Mouse (Mus musculus) cortical plate, adult 2 months (tissue): ENCODE results near the gene Gm12166. TPM values are rescaled to one million over a fixed set of nuclear protein-coding genes. Genes with fewer than 3 reads are reported as not detected.
"Not testable (repeated sequence)": the region's sequence is repeated elsewhere in the genome, so short reads cannot be mapped to it uniquely, and the experiment has no call there.

Experiments
- H3K27ac ChIP-seq: fragments of 200-500 bp; 2 replicates; pipeline ENCODE4 v1.5.1; 2012; ENCODE audit warnings: low read length, control low read depth, inconsistent platforms; ENCODE audit not compliant: insufficient read depth
- H3K4me1 ChIP-seq: fragments of 200-500 bp; 2 replicates; pipeline ENCODE4 v1.6.1; 2011; ENCODE audit warnings: low read length; ENCODE audit not compliant: control insufficient read depth, insufficient read depth
- H3K4me3 ChIP-seq: fragments of 200-500 bp; 2 replicates; pipeline ENCODE4 v1.5.1; 2011; ENCODE audit warnings: mild to moderate bottlenecking, low read length, control low read depth; ENCODE audit not compliant: insufficient read depth
- CTCF ChIP-seq: fragments of 200-500 bp; IDR thresholded peaks from 2 replicates; pipeline ENCODE4 v1.5.1; 2011; ENCODE audit warnings: mild to moderate bottlenecking, control low read depth, low read length; ENCODE audit not compliant: insufficient read depth; ENCODE audit errors: extremely low read depth
- POLR2A ChIP-seq: fragments of 200-500 bp; IDR thresholded peaks from 2 replicates; pipeline ENCODE4 v1.6.1; 2011; ENCODE audit warnings: mild to moderate bottlenecking, low read length, control low read depth; ENCODE audit not compliant: insufficient read depth; ENCODE audit errors: extremely low read depth
- polyA plus RNA-seq: library from polyadenylated mRNA; depleted of rRNA; stranded (reverse); fragments of >200 nt; gene quantifications from 2 replicates; pipeline ENCODE4 v1.2.3, GENCODE M21; 2012; rRNA removed

The Gm12166 gene
- polyA plus RNA-seq, result 6.8 and 11.1 TPM in 2 replicates

DNA sequence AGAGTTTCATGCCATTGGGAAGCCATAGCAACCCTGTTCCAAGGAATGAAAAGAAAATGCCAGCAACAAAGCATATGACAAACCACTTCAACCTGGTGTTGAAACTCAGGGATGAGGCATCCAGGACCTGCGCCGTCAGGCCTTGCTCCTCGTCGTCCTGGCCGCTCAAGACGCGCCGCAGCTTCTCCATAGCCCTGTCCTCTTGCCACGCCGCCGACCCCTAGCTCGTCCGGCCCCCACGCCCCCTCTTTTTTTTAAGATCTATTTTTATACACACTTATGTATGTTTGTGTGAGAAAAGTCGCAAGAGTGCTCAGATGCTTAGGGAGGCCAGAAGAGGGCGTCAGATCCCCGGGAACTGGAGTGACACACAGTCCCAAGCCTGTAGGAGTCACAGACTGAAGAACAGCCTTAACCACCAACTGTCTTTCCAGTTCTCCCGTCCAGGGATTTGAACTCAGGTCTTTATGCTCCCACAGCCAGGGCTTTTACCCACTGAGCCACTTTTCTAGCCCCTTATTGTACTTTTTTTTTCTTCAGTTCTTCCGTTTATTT lies at the start of gene Gm12166:
Gene Gm12166, minus strand, starts transcription at position 217 of the 555 bp plus-strand sequence.
- H3K27ac ChIP-seq, H3K4me1 ChIP-seq, H3K4me3 ChIP-seq: not testable (repeated sequence)
- peak; percentile 61 for TF ChIP-seq CTCF

- H3K27ac ChIP-seq, result no peak overlapping the region
- H3K4me1 ChIP-seq, result peaks cover 2% of the 10 kb centered on the region; the same call in 1 of the 2 replicates
- H3K4me3 ChIP-seq, result no peak overlapping the region
- TF ChIP-seq POLR2A, result no peak
- TF ChIP-seq CTCF, result no peak
Measured at GRCm38 (mm10) chr11:46097062-46097461, 44.9 kb upstream of the Gm12166 start.

GRCm38 (mm10) chr11:46096265-46096649 lies 44.1 kb upstream of the Gm12166 start:
- no peak overlapping the region for H3K27ac ChIP-seq
- peaks cover 3% of the 10 kb centered on the region; the same call in 1 of the 2 replicates for H3K4me1 ChIP-seq
- TF ChIP-seq POLR2A, result no peak
- TF ChIP-seq CTCF, result no peak
- H3K4me3 ChIP-seq, result no peak overlapping the region

- Histone ChIP-seq H3K4me3 (no peak overlapping the region), H3K27ac (no peak overlapping the region), H3K4me1 (peaks cover 3% of the 10 kb centered on the region; the same call in 1 of the 2 replicates)
- no peak for TF ChIP-seq POLR2A
- no peak for TF ChIP-seq CTCF
Measured at GRCm38 (mm10) chr11:46095477-46096264, 43.5 kb upstream of the Gm12166 start.

- Histone ChIP-seq H3K4me1 (peaks cover 3% of the 10 kb centered on the region; the same call in 1 of the 2 replicates), H3K4me3 (no peak overlapping the region), H3K27ac (no peak overlapping the region)
- TF ChIP-seq CTCF (no peak), POLR2A (no peak)
Measured at GRCm38 (mm10) chr11:46092121-46092520, 40.0 kb upstream of the Gm12166 start.

- TF ChIP-seq CTCF, result no peak
- no peak for TF ChIP-seq POLR2A
- H3K4me3 ChIP-seq, result no peak overlapping the region
- peaks cover 3% of the 10 kb centered on the region; the same call in 1 of the 2 replicates for H3K4me1 ChIP-seq
- no peak overlapping the region for H3K27ac ChIP-seq
Measured at GRCm38 (mm10) chr11:46090951-46091667, 39.0 kb upstream of the Gm12166 start.

DNA sequence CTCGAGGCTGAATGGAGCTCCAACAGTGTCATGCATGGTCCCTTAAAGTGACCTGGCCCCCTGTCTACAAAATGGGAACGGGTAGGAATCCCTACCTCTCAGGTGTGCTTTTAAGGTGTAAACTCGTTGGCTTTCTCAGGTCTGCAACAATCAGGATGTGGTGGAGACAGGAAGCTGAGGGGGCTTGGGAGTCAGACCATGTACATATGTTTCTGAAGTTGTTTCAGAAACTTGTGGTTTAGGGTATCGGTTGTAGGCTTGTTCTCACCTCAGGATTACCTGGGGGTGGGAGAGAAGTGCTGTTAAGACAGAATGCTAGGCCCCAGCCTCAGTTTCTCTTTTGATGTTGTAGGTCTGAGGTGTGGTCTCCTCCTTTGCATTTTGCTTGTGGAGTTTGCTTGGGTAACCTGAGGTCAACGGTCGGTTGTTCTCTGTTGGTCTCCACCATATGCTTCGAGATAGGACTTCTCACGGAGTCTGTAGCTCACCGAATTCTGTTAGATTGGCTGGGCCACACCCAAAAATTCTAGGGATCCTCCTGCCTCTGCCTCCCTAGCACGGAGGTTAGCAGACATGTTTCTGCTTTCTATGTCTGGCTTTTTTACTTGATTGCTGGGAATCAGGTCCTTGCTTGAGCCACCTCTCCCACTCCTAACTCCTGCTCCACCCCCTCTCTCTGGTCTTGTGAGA lies 38.1 kb upstream of the Gm12166 start:
- no peak overlapping the region for H3K27ac ChIP-seq
- TF ChIP-seq POLR2A (no peak), CTCF (no peak)
- H3K4me1 ChIP-seq, result peaks cover 3% of the 10 kb centered on the region; the same call in 1 of the 2 replicates
- H3K4me3 ChIP-seq, result no peak overlapping the region

DNA sequence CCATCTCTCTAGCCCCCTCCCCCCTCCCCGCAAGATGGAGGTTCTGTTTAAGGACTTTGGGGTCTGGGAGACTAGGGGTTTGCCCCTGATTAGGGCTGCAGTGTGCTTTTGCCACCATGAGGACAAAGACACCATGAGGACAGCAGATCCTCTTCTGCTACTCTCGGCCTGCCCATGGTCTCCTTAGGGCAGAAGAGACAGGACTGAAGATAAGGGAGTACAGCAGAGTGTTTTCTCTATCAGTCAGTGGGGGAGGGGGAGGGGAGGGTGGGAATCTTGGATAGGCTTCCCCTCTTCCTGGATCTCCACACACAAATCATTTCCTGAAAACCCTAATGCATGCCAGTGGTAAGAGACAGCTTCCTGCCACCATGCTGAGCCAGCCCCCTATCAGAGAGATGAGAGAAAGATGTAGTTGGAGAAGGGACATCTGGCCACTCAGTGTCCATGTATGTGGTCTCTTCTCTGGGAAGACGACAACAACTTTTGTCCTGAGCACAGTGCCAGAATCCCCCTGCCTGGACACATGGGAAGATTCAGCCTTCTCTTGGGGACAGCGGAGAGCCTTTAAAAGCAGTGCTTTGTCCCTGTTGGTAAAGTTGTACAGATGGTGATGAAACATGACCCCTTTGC lies 37.1 kb upstream of the Gm12166 start:
- Histone ChIP-seq H3K4me3 (no peak overlapping the region), H3K27ac (no peak overlapping the region), H3K4me1 (peaks cover 3% of the 10 kb centered on the region; the same call in 1 of the 2 replicates)
- no peak for TF ChIP-seq CTCF
- TF ChIP-seq POLR2A, result no peak

- no peaks in the 10 kb centered on the region; the same call in 1 of the 2 replicates for H3K4me1 ChIP-seq
- H3K27ac ChIP-seq, result no peak overlapping the region
- no peak for TF ChIP-seq POLR2A
- TF ChIP-seq CTCF, result no peak
- no peak overlapping the region for H3K4me3 ChIP-seq
Measured at GRCm38 (mm10) chr11:46086446-46086845, 34.3 kb upstream of the Gm12166 start.
